Mouse (Mus musculus): ENCODE measurements around the gene Clec4f.
"Not testable (repeated sequence)": the region's sequence is repeated elsewhere in the genome, so short reads cannot be mapped to it uniquely, and the experiment has no call there.

DNA sequence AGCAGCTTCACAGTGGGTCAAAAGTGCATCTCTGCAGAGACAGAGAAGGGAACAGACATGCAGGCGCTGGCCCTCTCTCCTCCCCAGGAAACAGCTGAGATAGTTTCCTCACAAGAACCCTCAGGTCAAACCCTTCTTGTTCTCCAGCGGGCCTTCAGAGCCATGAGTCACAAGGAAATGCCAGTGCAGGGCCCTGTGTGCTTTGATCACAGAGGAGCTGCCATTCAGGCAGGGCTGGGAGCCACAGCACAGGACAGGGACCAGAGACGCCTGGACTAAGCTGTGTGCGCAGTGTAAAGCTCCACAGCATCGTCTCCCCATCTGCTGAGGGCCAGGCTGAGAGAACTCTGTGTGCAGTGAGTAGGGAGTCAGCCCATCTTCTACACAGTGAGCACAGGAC, 21.9 kb downstream of the Clec4f start:
- not testable (repeated sequence) for TF ChIP-seq CTCF, POLR2A (IDR thresholded peaks at IDR 0.05; ENCODE audit: insufficient read depth, low read depth, low read length)

Data from olfactory bulb, adult 2 months (tissue).